Mouse (Mus musculus) T-helper 17 cell (primary cell): Measurements from ENCODE around the gene Kcnk2.
"Not testable (repeated sequence)": the region's sequence is repeated elsewhere in the genome, so short reads cannot be mapped to it uniquely, and the experiment has no call there.

Experiments
- in situ Hi-C, 2 experiments: fragments of 300-600 bp; cut with MboI, MseI; formaldehyde crosslinking; loops; 1 replicate in 1 of 2; 2 replicates in 1 of 2; pipeline ENCODE4 v1.15.1; 2025; ENCODE audit warnings: high pct_unique_total_duplicates in 2 of 2

The Kcnk2 gene

GRCm38 (mm10) chr1:189343301-189344251 lies 58.5 kb downstream of the Kcnk2 start:
- in situ Hi-C loops: no loop called here

GRCm38 (mm10) chr1:189342416-189343104 lies 59.5 kb downstream of the Kcnk2 start:
- in situ Hi-C loops: no loop called here

- in situ Hi-C loops: no loop called here
These were observed 60.6 kb downstream of the Kcnk2 start for GRCm38 (mm10) chr1:189341381-189341917.

GRCm38 (mm10) chr1:189315896-189316295 lies 86.2 kb downstream of the Kcnk2 start:
- in situ Hi-C loops: no loop called here

GRCm38 (mm10) chr1:189314495-189314894 lies 87.6 kb downstream of the Kcnk2 start:
- in situ Hi-C loops: no loop called here

GRCm38 (mm10) chr1:189313750-189314149 lies 88.3 kb downstream of the Kcnk2 start:
- in situ Hi-C loops: no loop called here

GRCm38 (mm10) chr1:189310145-189310544 lies 91.9 kb downstream of the Kcnk2 start:
- in situ Hi-C loops: no loop called here

GRCm38 (mm10) chr1:189304988-189305522 lies 97.0 kb downstream of the Kcnk2 start:
- in situ Hi-C loops: loop anchor here in 1 of 2 experiments (10.0 kb wide), 1 partner anchor 180 kb away; no protein-coding TSS in a partner anchor

GRCm38 (mm10) chr1:189303001-189303400 lies 99.1 kb downstream of the Kcnk2 start:
- in situ Hi-C loops: loop anchor here in 1 of 2 experiments (10.0 kb wide), 1 partner anchor 182 kb away; no protein-coding TSS in a partner anchor

- in situ Hi-C loops: no loop called here
These were observed 108.2 kb downstream of the Kcnk2 start for GRCm38 (mm10) chr1:189293679-189294406.

- in situ Hi-C loops: no loop called here
These were observed 111.2 kb downstream of the Kcnk2 start for GRCm38 (mm10) chr1:189290885-189291284.

GRCm38 (mm10) chr1:189288948-189289347 lies 113.1 kb downstream of the Kcnk2 start:
- in situ Hi-C loops: no loop called here

GRCm38 (mm10) chr1:189272281-189272680 lies 129.8 kb downstream of the Kcnk2 start:
- in situ Hi-C loops: no loop called here

GRCm38 (mm10) chr1:189253631-189254030 lies 148.4 kb downstream of the Kcnk2 start:
- in situ Hi-C loops: loop anchor here in 1 of 2 experiments (10.0 kb wide), 1 partner anchor 381 kb away; no protein-coding TSS in a partner anchor

- in situ Hi-C loops: loop anchor here in 1 of 2 experiments (10.0 kb wide), 1 partner anchor 382 kb away; no protein-coding TSS in a partner anchor
These were observed 148.9 kb downstream of the Kcnk2 start for GRCm38 (mm10) chr1:189253207-189253606.

GRCm38 (mm10) chr1:189243206-189243605 lies 158.9 kb downstream of the Kcnk2 start:
- in situ Hi-C loops: not testable (repeated sequence)

GRCm38 (mm10) chr1:189235261-189235660 lies 166.8 kb downstream of the Kcnk2 start:
- in situ Hi-C loops: no loop called here

GRCm38 (mm10) chr1:189232829-189233228 lies 169.2 kb downstream of the Kcnk2 start:
- in situ Hi-C loops: no loop called here

GRCm38 (mm10) chr1:189228222-189229084 lies 173.6 kb downstream of the Kcnk2 start:
- in situ Hi-C loops: no loop called here

- in situ Hi-C loops: no loop called here
These were observed 174.6 kb downstream of the Kcnk2 start for GRCm38 (mm10) chr1:189227479-189227878.
